Mouse (Mus musculus) erythroblast, embryonic 14.5 days (primary cell): ENCODE results near the gene Tax1bp1.

Experiments
- GATA1 ChIP-seq: IDR thresholded peaks from 2 replicates; pipeline ENCODE4 v1.6.1; 2012; ENCODE audit warnings: low read length, inconsistent platforms, mixed read lengths
- TAL1 ChIP-seq: IDR thresholded peaks from 3 replicates; pipeline ENCODE4 v1.6.1; 2012; ENCODE audit warnings: low read length, inconsistent platforms, mixed read lengths

- no peak for TF ChIP-seq GATA1
- TF ChIP-seq TAL1: no peak
Measured at GRCm38 (mm10) chr6:52691800-52692199, 21.7 kb upstream of the Tax1bp1 start.
